In genomic region chr7:81184651-81185050, GRCm38 (mm10) we compare ENCODE assay signal across 21 mouse cellular contexts. TPM values are rescaled to one million over a fixed set of nuclear protein-coding genes. Genes with fewer than 3 reads are reported as not detected.
DNase-seq lines count a peak whose midpoint lies in the region; ATAC-seq and TF ChIP-seq lines count a peak whose summit lies in the region.
"Had no signal": no experiment of that assay in that cellular context is flagged by ENCODE, and none has a peak within 500 bp of the region (broad histone marks: within the 10 kb centered on the region; RNA-seq: fewer than 3 reads in every experiment).

No protein-coding gene starts in this region.

- no peak overlapping the region for H3K4me2 ChIP-seq in kidney, postnatal 0 days (ENCODE audit: low read length)
- no peak overlapping the region for H3K4me2 ChIP-seq in hindbrain, embryonic 12.5 days (replicated peaks)
- no peak overlapping the region for H3K4me2 ChIP-seq in hindbrain, embryonic 16.5 days (ENCODE audit: low read length)
- H3K4me2 ChIP-seq: embryonic facial prominence, embryonic 12.5 days; forebrain, embryonic 13.5 days; heart, embryonic 11.5 days; heart, embryonic 15.5 days had no signal

- DNase-seq in kidney, postnatal 0 days (ENCODE audit: low spot score), result no peak
- DNase-seq in kidney, adult 8-10 months, result no peak
- peak; percentile 57 for DNase-seq in R1 (ENCODE audit: low read depth, low spot score)
- no peak for DNase-seq in right cerebral cortex, postnatal 36 days (ENCODE audit: low spot score in 2 of 2)
- DNase-seq: adrenal gland, postnatal 14 days; cerebellum, adult 11-12 months; cerebellum, adult 9-10 months; cerebellum, postnatal 25 days; heart, adult 2 months; heart, postnatal 14 days; kidney, adult 2 months had no signal

- no peaks in the 10 kb centered on the region for H3K9me3 ChIP-seq in kidney, postnatal 0 days (replicated peaks; ENCODE audit: low read length)
- H3K9me3 ChIP-seq in ES-Bruce4 (replicated peaks; ENCODE audit: control insufficient read depth, insufficient read depth, low read length, poor library complexity, severe bottlenecking), result peaks cover 3% of the 10 kb centered on the region; the same call in 1 of the 2 replicates
- H3K9me3 ChIP-seq in hindbrain, embryonic 12.5 days (replicated peaks), result no peaks in the 10 kb centered on the region
- no peaks in the 10 kb centered on the region for H3K9me3 ChIP-seq in hindbrain, embryonic 16.5 days (ENCODE audit: control insufficient read depth, low read length)
- H3K9me3 ChIP-seq: embryonic facial prominence, embryonic 12.5 days; forebrain, embryonic 13.5 days; heart, embryonic 15.5 days; hindbrain, embryonic 10.5 days had no signal

- H3K4me3 ChIP-seq in kidney, postnatal 0 days (replicated peaks; ENCODE audit: low read depth, low read length), result no peak overlapping the region
- no peak overlapping the region for H3K4me3 ChIP-seq in ES-Bruce4 (ENCODE audit: low read depth, low read length)
- no peak overlapping the region for H3K4me3 ChIP-seq in hindbrain, embryonic 12.5 days
- H3K4me3 ChIP-seq in hindbrain, embryonic 16.5 days (ENCODE audit: low read length), result no peak overlapping the region
- H3K4me3 ChIP-seq: embryonic facial prominence, embryonic 12.5 days; forebrain, embryonic 13.5 days; heart, adult 2 months; heart, embryonic 15.5 days; hindbrain, embryonic 10.5 days had no signal

- no peak overlapping the region for H3K9ac ChIP-seq in kidney, postnatal 0 days (ENCODE audit: low read depth, low read length)
- H3K9ac ChIP-seq in ES-Bruce4 (ENCODE audit: low read depth, poor library complexity, severe bottlenecking), result no peak overlapping the region
- no peak overlapping the region for H3K9ac ChIP-seq in hindbrain, embryonic 12.5 days
- H3K9ac ChIP-seq in hindbrain, embryonic 16.5 days (ENCODE audit: low read depth, low read length), result no peak overlapping the region
- H3K9ac ChIP-seq: embryonic facial prominence, embryonic 12.5 days; forebrain, embryonic 13.5 days; heart, embryonic 15.5 days had no signal

- TF ChIP-seq POLR2A in ES-Bruce4 (IDR thresholded peaks at IDR 0.05; ENCODE audit: insufficient read depth, low read length), result no peak

- ATAC-seq in kidney, postnatal 0 days (replicated peaks; ENCODE audit: low FRiP score, low read depth), result no peak
- no peak for ATAC-seq in hindbrain, embryonic 12.5 days (ENCODE audit: low FRiP score)
- no peak for ATAC-seq in hindbrain, embryonic 16.5 days
- ATAC-seq: activated CD4-positive, CD25-positive, alpha-beta regulatory T cell, adult 4 months; forebrain, embryonic 13.5 days; hindbrain, postnatal 0 days had no signal

- 91% methylated on average over 1 of the region's 1 CpGs for WGBS in kidney, postnatal 0 days
- WGBS in hindbrain, embryonic 12.5 days, result 89% methylated on average over 1 of the region's 1 CpGs
- 79% methylated on average over 1 of the region's 1 CpGs for WGBS in hindbrain, embryonic 16.5 days

- H3K36me3 ChIP-seq in kidney, postnatal 0 days (ENCODE audit: insufficient read depth, low read length), result no peaks in the 10 kb centered on the region
- H3K36me3 ChIP-seq in ES-Bruce4 (ENCODE audit: control insufficient read depth, insufficient read depth, low read length, poor library complexity, severe bottlenecking), result no peaks in the 10 kb centered on the region
- no peaks in the 10 kb centered on the region for H3K36me3 ChIP-seq in hindbrain, embryonic 12.5 days
- H3K36me3 ChIP-seq in hindbrain, embryonic 16.5 days (ENCODE audit: control insufficient read depth, insufficient read depth, low read length), result no peaks in the 10 kb centered on the region
- H3K36me3 ChIP-seq: embryonic facial prominence, embryonic 12.5 days; heart, embryonic 15.5 days; hindbrain, embryonic 10.5 days had no signal

- H3K4me1 ChIP-seq in kidney, postnatal 0 days (replicated peaks; ENCODE audit: insufficient read depth, low read length), result no peaks in the 10 kb centered on the region
- peaks cover 2% of the 10 kb centered on the region for H3K4me1 ChIP-seq in ES-Bruce4 (ENCODE audit: control insufficient read depth, insufficient read depth, low read length)
- no peaks in the 10 kb centered on the region for H3K4me1 ChIP-seq in hindbrain, embryonic 12.5 days
- H3K4me1 ChIP-seq in hindbrain, embryonic 16.5 days (ENCODE audit: control insufficient read depth, insufficient read depth, low read depth, low read length), result no peaks in the 10 kb centered on the region
- H3K4me1 ChIP-seq: embryonic facial prominence, embryonic 12.5 days; forebrain, embryonic 13.5 days; heart, embryonic 15.5 days; hindbrain, embryonic 10.5 days had no signal

- TF ChIP-seq CTCF in kidney, postnatal 0 days (IDR thresholded peaks at IDR 0.05; ENCODE audit: low read depth), result peak; percentile 5; the same call in 1 of the 2 replicates
- TF ChIP-seq CTCF in ES-Bruce4 (IDR thresholded peaks at IDR 0.05; ENCODE audit: low read depth, low read length), result peak; percentile 16

- TF ChIP-seq EP300 in ES-Bruce4 (IDR thresholded peaks at IDR 0.05; ENCODE audit: insufficient read depth, low read depth, low read length), result no peak

- no peaks in the 10 kb centered on the region for H3K27me3 ChIP-seq in kidney, postnatal 0 days (ENCODE audit: insufficient read depth, low read length)
- no peaks in the 10 kb centered on the region for H3K27me3 ChIP-seq in ES-Bruce4 (ENCODE audit: control insufficient read depth, insufficient read depth, low read length, poor library complexity, severe bottlenecking)
- H3K27me3 ChIP-seq in hindbrain, embryonic 12.5 days, result no peaks in the 10 kb centered on the region
- H3K27me3 ChIP-seq in hindbrain, embryonic 16.5 days (replicated peaks; ENCODE audit: control insufficient read depth, insufficient read depth, low read length), result no peaks in the 10 kb centered on the region
- H3K27me3 ChIP-seq: embryonic facial prominence, embryonic 12.5 days; forebrain, embryonic 13.5 days; heart, embryonic 15.5 days had no signal

- H3K27ac ChIP-seq in kidney, postnatal 0 days, result no peak overlapping the region
- H3K27ac ChIP-seq in ES-Bruce4 (ENCODE audit: insufficient read depth, low read length), result no peak overlapping the region
- no peak overlapping the region for H3K27ac ChIP-seq in hindbrain, embryonic 12.5 days
- H3K27ac ChIP-seq in hindbrain, embryonic 16.5 days (ENCODE audit: low read depth, low read length), result no peak overlapping the region
- H3K27ac ChIP-seq: embryonic facial prominence, embryonic 12.5 days; forebrain, embryonic 13.5 days; heart, adult 2 months; heart, embryonic 15.5 days; hindbrain, embryonic 10.5 days; hindbrain, postnatal 0 days had no signal

RNA-seq across cellular contexts. Expression of gene Pde8a, which starts 28.7 kb away (rescaled TPM):
- polyA plus RNA-seq in kidney, postnatal 0 days (2015; fragmentation: Nextera tagmentation; extraction: Ambion mirVana), result 10.9 and 11.0 TPM in 2 replicates
- 7.0 and 7.4 TPM in 2 replicates for polyA plus RNA-seq in ES-Bruce4 (2011; ENCODE audit: insufficient read depth, insufficient read length, low read depth, missing spikeins)
- 4.1 and 4.2 TPM in 2 replicates for polyA plus RNA-seq in hindbrain, embryonic 12.5 days (2016; fragmentation: Nextera tagmentation; extraction: Ambion mirVana)
- polyA plus RNA-seq in hindbrain, embryonic 16.5 days (2015; fragmentation: Nextera tagmentation; extraction: Ambion mirVana), result 1.2 and 2.0 TPM in 2 replicates
